Mouse (Mus musculus) spleen, adult 2 months (tissue): Measurements from ENCODE around the gene Nfic.

Experiments
- CTCF ChIP-seq: fragments of 200-500 bp; IDR thresholded peaks from 2 replicates; pipeline ENCODE4 v1.5.1; 2011; ENCODE audit warnings: mild to moderate bottlenecking, inconsistent platforms; ENCODE audit not compliant: insufficient read depth, insufficient read length, insufficient replicate concordance; ENCODE audit errors: extremely low read depth
- POLR2A ChIP-seq: fragments of 200-500 bp; IDR thresholded peaks from 2 replicates; pipeline ENCODE4 v1.6.1; 2011; ENCODE audit warnings: low read depth, low read length, inconsistent platforms

DNA sequence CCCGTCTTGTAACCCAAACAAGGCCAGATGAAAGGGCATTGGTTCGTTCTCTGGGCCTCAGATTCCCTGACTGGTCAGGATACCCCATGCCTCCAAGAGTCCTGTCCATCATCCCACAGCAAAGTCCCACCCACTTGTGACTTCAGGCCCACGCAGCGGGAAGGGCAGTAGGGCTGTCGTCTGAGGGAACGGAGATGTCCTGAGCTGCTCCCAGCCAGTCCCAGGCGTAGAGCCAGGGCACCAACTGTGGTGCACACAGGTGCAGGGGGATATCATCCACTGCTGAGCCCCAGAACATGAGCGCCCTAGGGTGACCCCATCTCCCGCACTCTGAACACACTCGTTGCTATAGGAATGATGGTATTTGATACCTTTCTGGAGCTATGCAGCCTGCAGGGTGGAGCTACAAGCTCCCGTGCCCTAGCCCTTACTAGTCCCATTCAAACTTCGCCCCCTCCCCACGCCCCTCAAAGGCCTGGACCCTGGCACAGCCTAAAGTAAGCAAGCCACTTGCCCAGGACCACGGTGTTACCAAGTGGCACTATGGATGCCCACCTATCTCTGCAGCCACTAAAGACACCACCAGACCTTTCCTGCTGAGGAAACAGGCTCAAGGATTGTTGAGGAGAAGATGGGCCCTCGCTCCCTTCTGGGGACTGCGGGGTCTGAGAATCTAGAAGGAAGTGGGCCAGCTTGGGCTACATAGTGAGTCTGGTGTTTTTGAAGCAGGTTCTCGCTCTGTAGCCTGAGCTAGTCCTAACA, 39.7 kb downstream of the Nfic start:
- no peak for TF ChIP-seq CTCF
- no peak for TF ChIP-seq POLR2A
